Mouse (Mus musculus): Measurements from ENCODE around the gene Trim62. TPM values are rescaled to one million over a fixed set of nuclear protein-coding genes. Genes with fewer than 3 reads are reported as not detected.

Trim62 gene
- polyA plus RNA-seq, 1 experiment, result not detected

GRCm38 (mm10) chr4:128877520-128877919 is 5.9 kb upstream of the Trim62 start:
- no peak for TF ChIP-seq GATA1 (IDR thresholded peaks at IDR 0.05; ENCODE audit: low read length)

- no peak for TF ChIP-seq GATA1 (IDR thresholded peaks at IDR 0.05; ENCODE audit: low read length)
Measured at GRCm38 (mm10) chr4:128878901-128879491, 4.4 kb upstream of the Trim62 start.

DNA sequence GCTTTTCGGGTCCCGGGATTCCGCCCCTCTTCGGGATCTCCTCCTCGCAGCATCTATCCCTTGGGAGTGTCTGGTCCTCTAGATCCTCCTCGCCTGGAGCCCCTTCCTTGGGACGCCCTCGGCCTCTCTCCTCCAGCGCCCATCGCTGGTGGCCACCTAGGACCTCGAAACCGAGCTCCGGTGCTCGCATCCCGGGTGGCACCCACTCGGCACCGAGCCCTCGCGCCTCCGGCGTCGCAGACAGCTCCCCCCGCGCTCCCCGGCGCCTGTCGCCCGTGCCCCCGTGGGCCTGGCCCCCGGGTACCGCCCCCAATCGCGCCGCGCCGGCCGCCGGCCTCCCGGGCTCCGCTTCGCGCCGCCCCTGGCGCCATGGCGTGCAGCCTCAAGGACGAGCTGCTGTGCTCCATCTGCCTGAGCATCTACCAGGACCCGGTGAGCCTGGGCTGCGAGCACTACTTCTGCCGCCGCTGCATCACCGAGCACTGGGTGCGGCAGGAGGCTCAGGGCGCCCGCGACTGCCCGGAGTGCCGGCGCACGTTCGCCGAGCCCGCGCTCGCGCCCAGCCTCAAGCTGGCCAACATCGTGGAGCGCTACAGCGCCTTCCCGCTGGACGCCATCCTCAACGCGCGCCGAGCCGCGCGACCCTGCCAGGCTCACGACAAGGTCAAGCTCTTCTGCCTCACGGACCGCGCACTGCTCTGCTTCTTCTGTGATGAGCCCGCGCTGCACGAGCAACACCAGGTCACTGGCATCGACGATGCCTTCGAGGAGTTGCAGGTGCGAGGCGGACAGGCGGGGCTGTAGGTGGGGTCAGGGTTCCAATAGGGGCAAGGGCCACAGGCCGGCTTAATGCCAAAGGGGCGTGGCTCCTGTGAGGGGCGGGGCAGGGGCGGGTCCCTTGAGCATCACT is 676 bp downstream of the Trim62 start:
- no peak for TF ChIP-seq GATA1 (IDR thresholded peaks at IDR 0.05; ENCODE audit: low read length)

DNA sequence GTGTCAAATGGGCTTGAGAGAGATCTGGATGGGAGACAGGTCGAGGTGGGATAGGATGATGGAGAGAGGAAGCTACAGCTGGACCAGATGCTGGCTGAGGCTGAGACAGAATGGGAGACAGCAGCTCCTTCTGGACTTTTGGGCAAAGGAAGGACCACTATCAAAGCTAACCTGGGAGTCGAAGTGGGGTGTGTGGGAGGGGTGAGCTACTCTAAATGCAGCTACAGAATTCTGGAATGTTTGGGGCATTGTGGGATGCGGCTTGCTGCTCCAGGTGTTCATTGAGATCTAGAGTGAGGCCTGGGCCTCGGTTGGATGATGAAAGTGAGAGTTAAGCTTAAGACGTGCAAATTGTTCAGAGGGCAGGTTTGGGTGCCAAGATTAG is 1.3 kb downstream of the Trim62 start:
- TF ChIP-seq GATA1 (IDR thresholded peaks at IDR 0.05; ENCODE audit: low read length), result no peak

DNA sequence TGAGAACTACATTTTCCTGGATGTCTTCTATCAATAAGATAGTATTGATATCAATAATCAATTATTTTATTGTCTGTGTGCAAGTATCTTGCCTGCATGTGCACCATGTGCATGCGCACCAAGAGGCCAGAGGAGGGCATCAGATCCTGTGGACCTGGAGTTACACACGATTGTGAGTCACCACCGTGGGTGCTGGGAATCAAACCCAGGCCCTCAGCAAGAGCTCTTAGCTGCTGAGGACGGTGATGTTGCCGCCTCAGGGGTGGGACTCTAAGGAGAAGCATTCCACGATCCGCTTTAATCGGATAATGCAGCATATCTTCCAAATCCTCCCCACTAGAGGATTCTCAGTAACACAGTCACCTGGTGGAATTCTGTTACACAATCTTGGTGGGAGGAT is 2.2 kb downstream of the Trim62 start:
- no peak for TF ChIP-seq GATA1 (IDR thresholded peaks at IDR 0.05; ENCODE audit: low read length)

- no peak for TF ChIP-seq GATA1 (IDR thresholded peaks at IDR 0.05; ENCODE audit: low read length)
Measured at GRCm38 (mm10) chr4:128886571-128886970, 3.2 kb downstream of the Trim62 start.

- no peak for TF ChIP-seq GATA1 (IDR thresholded peaks at IDR 0.05; ENCODE audit: low read length)
Measured at GRCm38 (mm10) chr4:128887026-128887425, 3.6 kb downstream of the Trim62 start.

DNA sequence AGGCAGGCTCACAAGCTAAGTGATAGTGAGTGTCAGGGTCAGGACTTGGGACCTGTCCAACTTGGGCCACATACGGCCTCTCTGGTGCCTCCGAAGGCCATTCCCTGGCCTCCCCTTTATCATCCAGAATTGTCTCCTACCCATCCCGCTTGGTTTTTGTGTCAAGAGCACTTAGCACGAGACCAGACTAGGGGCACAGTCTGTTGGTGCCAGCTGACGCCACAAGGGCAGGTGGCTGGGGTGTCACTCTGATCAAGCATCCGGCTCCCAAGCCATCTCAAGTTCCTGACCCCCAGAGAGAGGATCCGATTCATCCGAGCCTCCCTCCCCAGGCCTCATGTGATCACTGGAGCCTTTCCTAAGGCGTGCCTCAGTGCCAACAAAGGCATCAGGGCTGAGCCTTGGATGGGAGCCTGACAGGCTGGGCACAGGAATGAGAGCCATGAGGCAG is 4.3 kb downstream of the Trim62 start:
- no peak for TF ChIP-seq GATA1 (IDR thresholded peaks at IDR 0.05; ENCODE audit: low read length)

DNA sequence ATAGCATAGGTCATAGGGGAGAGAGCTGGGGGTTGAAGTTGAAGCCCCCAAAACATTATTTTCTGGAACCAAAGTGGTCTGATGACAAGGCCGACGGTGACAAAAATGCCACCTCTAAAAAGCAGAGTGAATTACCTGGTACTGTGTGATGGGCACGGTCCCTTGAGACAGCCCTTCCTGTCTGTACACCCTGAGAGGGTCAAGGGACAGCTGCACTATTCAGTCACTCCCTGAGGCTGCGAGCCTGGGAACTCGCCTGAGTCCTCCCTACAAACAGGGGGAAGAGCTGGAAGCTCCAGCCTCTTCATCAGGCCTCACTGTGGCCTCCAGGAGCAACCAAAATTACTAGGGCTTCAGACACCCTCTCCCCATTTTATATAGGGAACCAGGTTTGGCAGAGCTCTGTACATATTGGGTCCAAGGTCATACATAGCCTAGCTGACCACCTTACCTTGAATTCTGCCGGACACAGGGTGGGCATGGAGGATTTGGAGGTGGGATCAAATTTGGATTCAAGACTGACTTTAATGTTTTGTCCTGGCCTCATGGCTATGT is 5.1 kb downstream of the Trim62 start:
- no peak for TF ChIP-seq GATA1 (IDR thresholded peaks at IDR 0.05; ENCODE audit: low read length)

DNA sequence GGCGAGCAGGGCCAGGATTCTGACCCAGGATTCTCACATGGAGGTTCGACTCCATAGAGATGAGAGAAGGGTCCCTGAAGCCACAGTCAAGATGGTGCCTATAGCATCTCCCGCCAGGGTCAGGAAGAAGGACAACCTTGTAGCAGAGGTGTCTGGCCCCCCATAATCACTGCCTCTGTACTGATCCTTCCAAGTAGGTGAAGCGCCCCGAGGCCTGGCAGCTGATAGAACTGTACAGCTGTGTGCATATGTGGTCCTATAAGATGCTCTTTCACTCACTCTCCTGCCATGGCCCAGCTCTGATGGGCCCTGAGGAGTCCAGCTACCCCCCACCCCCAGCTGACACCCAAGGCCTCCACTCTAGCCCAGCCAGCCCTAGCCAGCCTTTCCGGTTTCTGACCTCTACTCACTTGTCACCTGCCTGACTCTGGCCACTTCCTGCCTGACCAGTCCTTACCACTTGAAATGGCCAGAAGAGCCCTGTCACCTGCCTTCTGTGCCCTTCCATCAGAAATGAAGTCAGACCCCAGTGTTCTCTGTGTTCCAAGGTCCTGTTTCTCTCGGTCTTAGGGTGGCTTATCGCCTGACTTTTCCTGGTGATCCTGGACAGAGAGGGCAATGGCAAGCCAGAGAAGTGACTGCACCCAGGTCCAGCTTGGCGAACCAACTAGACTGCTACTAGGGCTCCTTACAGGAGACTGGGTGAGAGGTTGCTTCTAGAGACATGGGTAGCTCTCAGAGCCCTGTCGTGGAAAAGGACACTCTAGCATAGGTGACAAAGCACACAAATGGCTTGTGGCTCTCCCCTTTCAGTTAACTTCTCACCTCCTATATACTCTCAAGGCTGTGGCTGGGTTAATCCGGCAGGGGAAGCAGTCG is 6.6 kb downstream of the Trim62 start:
- TF ChIP-seq GATA1 (IDR thresholded peaks at IDR 0.05; ENCODE audit: low read length), result no peak

GRCm38 (mm10) chr4:128891157-128891556 is 7.8 kb downstream of the Trim62 start:
- no peak for TF ChIP-seq GATA1 (IDR thresholded peaks at IDR 0.05; ENCODE audit: low read length)

GRCm38 (mm10) chr4:128891746-128892145 is 8.4 kb downstream of the Trim62 start:
- TF ChIP-seq GATA1 (IDR thresholded peaks at IDR 0.05; ENCODE audit: low read length), result no peak

DNA sequence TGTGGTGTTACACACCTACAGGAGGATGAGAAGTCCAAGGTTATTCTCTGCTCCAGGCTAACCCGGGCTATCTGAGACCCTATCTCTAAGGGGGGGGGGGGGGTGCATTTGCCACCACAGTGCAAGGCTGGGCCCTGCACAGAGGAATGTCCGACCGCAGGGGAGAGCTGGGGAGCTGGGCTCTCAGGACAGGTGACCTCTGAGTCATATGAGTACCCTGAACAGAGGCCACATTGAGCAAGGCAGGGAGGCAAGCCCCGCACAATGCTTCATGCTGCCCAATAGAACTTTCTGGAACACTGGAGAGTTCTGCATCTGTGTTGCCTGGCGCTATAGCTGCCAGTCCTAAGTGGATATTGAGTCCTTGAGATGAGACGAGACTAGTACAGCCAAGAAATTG is 8.8 kb downstream of the Trim62 start:
- no peak for TF ChIP-seq GATA1 (IDR thresholded peaks at IDR 0.05; ENCODE audit: low read length)

DNA sequence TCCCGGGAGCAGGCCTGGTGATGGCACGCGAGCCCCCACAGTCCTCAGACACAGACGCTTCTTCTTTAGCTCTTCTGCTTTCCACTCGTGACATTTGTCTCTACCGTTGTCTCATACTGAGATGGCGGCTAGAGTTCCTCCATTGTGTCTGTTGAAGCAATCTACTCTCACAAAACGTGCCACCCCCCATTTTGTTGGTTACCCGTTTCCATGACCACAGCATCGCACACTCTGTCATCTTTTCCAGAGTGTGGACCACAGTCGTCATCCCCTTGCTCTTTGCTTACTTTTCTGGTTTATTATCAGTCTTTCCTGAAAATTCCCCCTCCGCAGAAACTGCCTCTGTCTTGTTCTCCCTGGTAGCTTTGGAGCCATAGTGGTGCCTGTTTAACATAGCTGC is 10.7 kb downstream of the Trim62 start:
- no peak for TF ChIP-seq GATA1 (IDR thresholded peaks at IDR 0.05; ENCODE audit: low read length)

DNA sequence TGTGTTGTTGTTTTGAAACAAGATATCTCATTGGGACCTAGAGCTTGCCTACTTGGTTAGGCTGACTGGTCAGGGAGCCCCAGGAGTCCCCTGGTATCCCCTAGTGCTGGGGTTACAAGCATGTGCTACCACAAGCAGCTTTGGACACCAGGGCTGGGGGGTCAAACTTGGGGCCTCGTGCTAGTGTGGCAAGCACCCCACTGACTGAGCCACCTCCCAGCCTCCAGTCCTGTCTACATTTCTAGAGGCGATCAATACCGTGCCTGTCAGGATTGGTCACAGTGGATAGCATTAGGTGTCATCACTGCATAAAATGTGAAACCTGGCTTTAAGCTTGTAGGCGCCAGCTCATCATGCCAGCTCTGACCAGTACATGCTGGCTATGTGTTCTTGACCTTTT is 12.5 kb downstream of the Trim62 start:
- no peak for TF ChIP-seq GATA1 (IDR thresholded peaks at IDR 0.05; ENCODE audit: low read length)

DNA sequence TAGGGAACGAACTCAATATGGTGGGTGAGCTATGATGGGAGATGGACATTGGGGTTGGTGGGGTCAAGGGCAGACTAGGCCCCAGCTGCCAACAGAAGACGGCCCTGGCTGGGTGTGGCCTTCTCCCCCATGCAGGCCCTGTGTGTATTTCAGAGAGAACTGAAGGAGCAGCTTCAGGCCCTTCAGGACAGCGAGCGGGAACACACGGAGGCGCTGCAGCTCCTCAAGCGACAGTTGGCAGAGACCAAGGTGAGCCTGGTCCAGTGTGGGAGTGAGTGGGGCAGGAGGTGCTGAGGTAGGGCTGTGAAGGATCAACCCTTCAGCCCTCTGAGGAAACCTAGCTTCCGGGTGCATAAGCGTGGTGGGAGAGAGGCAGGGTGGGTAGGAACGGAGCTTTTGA is 13.3 kb downstream of the Trim62 start:
- no peak for TF ChIP-seq GATA1 (IDR thresholded peaks at IDR 0.05; ENCODE audit: low read length)
